Mouse (Mus musculus) liver, embryonic 14.5 days (tissue): ENCODE results near the gene Pfdn6. TPM values are rescaled to one million over a fixed set of nuclear protein-coding genes. Genes with fewer than 3 reads are reported as not detected.

Experiments
- ATAC-seq: fragments of 200-750 bp; cut with Nextera tagmentation; 2 replicates; pipeline ENCODE4 v1.8.0; 2017; ENCODE audit warnings: moderate number of reproducible peaks, mild to moderate bottlenecking, moderate library complexity; ENCODE audit not compliant: insufficient read depth
- DNase-seq, 3 experiments: peaks; one replicate each; pipeline ENCODE4 v3.0.0-alpha.2; 2012 to 2013; ENCODE audit warnings: low read depth in 3 of 3, low spot score in 3 of 3
- H3K27ac ChIP-seq: fragments of 300-500 bp; sonication (generic); 2 replicates; pipeline ENCODE4 v1.5.1; 2014; ENCODE audit warnings: moderate library complexity, mild to moderate bottlenecking, control low read depth, inconsistent platforms
- H3K27me3 ChIP-seq: fragments of 300-500 bp; sonication (generic); 2 replicates; pipeline ENCODE4 v1.6.1; 2014; ENCODE audit warnings: mild to moderate bottlenecking, low read length, moderate library complexity; ENCODE audit not compliant: control insufficient read depth, insufficient read depth
- H3K36me3 ChIP-seq: fragments of 300-500 bp; sonication (generic); replicated peaks from 2 replicates; pipeline ENCODE4 v1.6.1; 2014; ENCODE audit warnings: low read depth; ENCODE audit not compliant: control insufficient read depth, insufficient read depth
- H3K4me1 ChIP-seq, 2 experiments: fragments of 200-500 bp in 1 of 2; fragments of 300-500 bp in 1 of 2; sonication (generic) in 1 of 2; replicated peaks; 2 replicates each; pipeline ENCODE4 v1.6.1; 2012 to 2014; ENCODE audit warnings: antibody characterized with exemption in 1 of 2, inconsistent platforms in 1 of 2, low read length in 1 of 2; ENCODE audit not compliant: control insufficient read depth in 2 of 2, insufficient read depth in 2 of 2
- H3K4me2 ChIP-seq: fragments of 300-500 bp; sonication (generic); 2 replicates; pipeline ENCODE4 v1.6.1; 2014; ENCODE audit warnings: low read depth, mild to moderate bottlenecking, control low read depth, moderate library complexity
- H3K4me3 ChIP-seq, 2 experiments: fragments of 200-500 bp in 1 of 2; fragments of 300-500 bp in 1 of 2; sonication (generic) in 1 of 2; 2 replicates each; pipeline ENCODE4 v1.5.1; 2012 to 2014; ENCODE audit warnings: low read depth in 2 of 2, low read length in 2 of 2, mild to moderate bottlenecking in 2 of 2, control low read depth in 1 of 2, inconsistent platforms in 1 of 2, moderate library complexity in 1 of 2; ENCODE audit not compliant: insufficient read depth in 1 of 2
- H3K9ac ChIP-seq: fragments of 300-500 bp; sonication (generic); replicated peaks from 2 replicates; pipeline ENCODE4 v1.6.1; 2014; ENCODE audit warnings: mild to moderate bottlenecking, control low read depth, moderate library complexity
- H3K9me3 ChIP-seq: fragments of 300-500 bp; sonication (generic); 2 replicates; pipeline ENCODE4 v1.6.1; 2016; ENCODE audit warnings: low read length, mixed read lengths; ENCODE audit not compliant: control insufficient read depth
- CTCF ChIP-seq: IDR thresholded peaks from 2 replicates; pipeline ENCODE4 v1.5.1; 2016; ENCODE audit warnings: antibody characterized with exemption, low read depth, control low read depth
- EP300 ChIP-seq: IDR thresholded peaks from 2 replicates; pipeline ENCODE4 v1.6.1; 2016; ENCODE audit warnings: antibody characterized with exemption, low read depth
- WGBS: fragments of 180-500 bp; shearing (Covaris S2); extraction: QIAGEN DNeasy Blood & Tissue Kit; methylation state at CpG from one replicate; pipeline ENCODE4 v1.1.7; 2014; ENCODE audit not compliant: insufficient replicate concordance; 5-methylcytosine and 5-hydroxymethylcytosine counted together
- polyA plus RNA-seq, 2 experiments: library from polyadenylated mRNA; depleted of rRNA in 1 of 2; stranded (reverse) in 1 of 2; unstranded in 1 of 2; fragments of >200 nt; fragmentation: Nextera tagmentation in 1 of 2; extraction: Ambion mirVana in 1 of 2; gene quantifications; 2 replicates each; pipeline versions ENCODE4 v1.2.1 to v1.2.3; 2012 to 2014

Pfdn6 gene
- polyA plus RNA-seq, 2 experiments, result 62.4 to 103 TPM

GRCm38 (mm10) chr17:33948905-33949537 is 8.9 kb upstream of the Pfdn6 start:
- Histone ChIP-seq H3K27ac (no peak overlapping the region), H3K4me3 (no peak overlapping the region), H3K4me1 (peaks cover 9 to 17% of the 10 kb centered on the region in 2 experiments), H3K4me2 (no peak overlapping the region), H3K9me3 (no peaks in the 10 kb centered on the region), H3K9ac (no peak overlapping the region), H3K36me3 (peaks cover 23% of the 10 kb centered on the region), H3K27me3 (no peaks in the 10 kb centered on the region)
- no peak for ATAC-seq
- WGBS, result 77% methylated on average over 19 of the region's 19 CpGs
- DNase-seq, result no peak
- TF ChIP-seq EP300 (no peak), CTCF (no peak)

- Histone ChIP-seq H3K9ac (no peak overlapping the region), H3K4me2 (no peak overlapping the region), H3K4me1 (peaks cover 7 to 14% of the 10 kb centered on the region in 2 experiments), H3K27ac (no peak overlapping the region), H3K27me3 (no peaks in the 10 kb centered on the region), H3K4me3 (no peak overlapping the region), H3K36me3 (peaks cover 16% of the 10 kb centered on the region), H3K9me3 (no peaks in the 10 kb centered on the region)
- no peak for TF ChIP-seq CTCF
- no peak for TF ChIP-seq EP300
- WGBS, result 76% methylated on average over 22 of the region's 22 CpGs
- ATAC-seq (no peak), DNase-seq (no peak)
These were observed 8.2 kb upstream of the Pfdn6 start for GRCm38 (mm10) chr17:33948090-33948904.

- no peak for TF ChIP-seq CTCF
- TF ChIP-seq EP300, result no peak
- no peak overlapping the region for H3K4me3 ChIP-seq
- no peaks in the 10 kb centered on the region for H3K27me3 ChIP-seq
- 50% methylated on average over 10 of the region's 10 CpGs for WGBS
- ATAC-seq, result no peak
- H3K4me1 ChIP-seq, result peaks cover 4 to 7% of the 10 kb centered on the region in 2 experiments
- H3K9ac ChIP-seq, result no peak overlapping the region
- H3K36me3 ChIP-seq, result peaks cover 9% of the 10 kb centered on the region
- DNase-seq, result no peak
- H3K9me3 ChIP-seq, result no peaks in the 10 kb centered on the region
- H3K27ac ChIP-seq, result no peak overlapping the region
- no peak overlapping the region for H3K4me2 ChIP-seq
These were observed 7.4 kb upstream of the Pfdn6 start for GRCm38 (mm10) chr17:33947430-33948089.

- H3K4me2 ChIP-seq, result no peak overlapping the region
- TF ChIP-seq CTCF (no peak), EP300 (no peak)
- DNase-seq, result no peak
- H3K4me1 ChIP-seq, result peaks cover 5 to 12% of the 10 kb centered on the region in 2 experiments; a peak in 3 of 4 replicates
- H3K4me3 ChIP-seq, result no peak overlapping the region
- no peak overlapping the region for H3K27ac ChIP-seq
- 81% methylated on average over 15 of the region's 15 CpGs for WGBS
- H3K27me3 ChIP-seq, result no peaks in the 10 kb centered on the region
- H3K9me3 ChIP-seq, result no peaks in the 10 kb centered on the region
- no peaks in the 10 kb centered on the region; the same call in none of the 2 replicates for H3K36me3 ChIP-seq
- no peak overlapping the region for H3K9ac ChIP-seq
- no peak for ATAC-seq
These were observed 3.3 kb upstream of the Pfdn6 start for GRCm38 (mm10) chr17:33943454-33943853.

- 33% methylated on average over 19 of the region's 19 CpGs for WGBS
- peak overlapping the region; percentile 91 for H3K9ac ChIP-seq
- ATAC-seq (no peak), DNase-seq (no peak)
- no peaks in the 10 kb centered on the region; the same call in none of the 2 replicates for H3K36me3 ChIP-seq
- peaks cover 5 to 12% of the 10 kb centered on the region in 2 experiments; a peak in 3 of 4 replicates for H3K4me1 ChIP-seq
- peak overlapping the region; percentile 97 to 99 for H3K4me3 ChIP-seq
- H3K4me2 ChIP-seq, result peak overlapping the region; percentile 77
- H3K9me3 ChIP-seq, result no peaks in the 10 kb centered on the region
- H3K27me3 ChIP-seq, result no peaks in the 10 kb centered on the region
- H3K27ac ChIP-seq, result no peak overlapping the region
- TF ChIP-seq EP300, result no peak
- TF ChIP-seq CTCF, result no peak
These were observed 1.2 kb upstream of the Pfdn6 start for GRCm38 (mm10) chr17:33941381-33941780.
